Mouse (Mus musculus) olfactory bulb, adult 2 months (tissue): ENCODE data around the gene Tjp1.

ENCODE experiments used
- CTCF ChIP-seq: fragments of 200-500 bp; IDR thresholded peaks from 2 replicates; pipeline ENCODE4 v1.5.1; 2012; ENCODE audit warnings: low read depth, mild to moderate bottlenecking, low read length, moderate library complexity; ENCODE audit not compliant: insufficient read depth
- POLR2A ChIP-seq: fragments of 200-500 bp; IDR thresholded peaks from 2 replicates; pipeline ENCODE4 v1.6.1; 2012; ENCODE audit warnings: mild to moderate bottlenecking, low read depth, low read length, moderate library complexity; ENCODE audit not compliant: insufficient read depth

GRCm38 (mm10) chr7:65455208-65455607 is 72.4 kb downstream of the Tjp1 start:
- TF ChIP-seq POLR2A: no peak
- no peak for TF ChIP-seq CTCF
